Mouse (Mus musculus) thymus, adult 2 months (tissue): ENCODE measurements around the gene Wsb1. TPM values are rescaled to one million over a fixed set of nuclear protein-coding genes. Genes with fewer than 3 reads are reported as not detected.
"Not testable (repeated sequence)": the region's sequence is repeated elsewhere in the genome, so short reads cannot be mapped to it uniquely, and the experiment has no call there.

Experiments used
- DNase-seq: peaks from one replicate; pipeline ENCODE4 v3.0.0; 2021
- H3K27ac ChIP-seq: fragments of 200-500 bp; 2 replicates; pipeline ENCODE4 v1.5.1; 2012; ENCODE audit warnings: low read length, control low read depth; ENCODE audit not compliant: control insufficient read depth, insufficient read depth
- H3K27me3 ChIP-seq: fragments of 200-500 bp; 2 replicates; pipeline ENCODE4 v1.6.1; 2012; ENCODE audit warnings: mild to moderate bottlenecking, low read length, moderate library complexity, mixed read lengths; ENCODE audit not compliant: control insufficient read depth, insufficient read depth
- H3K36me3 ChIP-seq: fragments of 200-500 bp; 2 replicates; pipeline ENCODE4 v1.6.1; 2012; ENCODE audit warnings: mild to moderate bottlenecking, low read length, moderate library complexity; ENCODE audit not compliant: control insufficient read depth, insufficient read depth
- H3K4me1 ChIP-seq: fragments of 200-500 bp; replicated peaks from 2 replicates; pipeline ENCODE4 v1.6.1; 2012; ENCODE audit warnings: low read length; ENCODE audit not compliant: control insufficient read depth, insufficient read depth
- H3K4me3 ChIP-seq: fragments of 200-500 bp; 2 replicates; pipeline ENCODE4 v1.5.1; 2012; ENCODE audit warnings: mild to moderate bottlenecking, low read length, control low read depth, moderate library complexity; ENCODE audit not compliant: control insufficient read depth, insufficient read depth
- CTCF ChIP-seq: fragments of 200-500 bp; IDR thresholded peaks from 2 replicates; pipeline ENCODE4 v1.5.1; 2012; ENCODE audit warnings: mild to moderate bottlenecking, control low read depth, low read length, moderate library complexity, borderline replicate concordance; ENCODE audit not compliant: control insufficient read depth, poor library complexity, insufficient read depth; ENCODE audit errors: extremely low read depth
- POLR2A ChIP-seq: fragments of 200-500 bp; IDR thresholded peaks from 2 replicates; pipeline ENCODE4 v1.6.1; 2012; ENCODE audit warnings: mild to moderate bottlenecking, low read length, control low read depth, moderate library complexity; ENCODE audit not compliant: control insufficient read depth, poor library complexity, insufficient read depth; ENCODE audit errors: extremely low read depth
- WGBS: fragments of 180-500 bp; shearing (Covaris S2); methylation state at CpG from one replicate; pipeline ENCODE4 v1.1.7; 2018; 5-methylcytosine and 5-hydroxymethylcytosine counted together
- polyA plus RNA-seq: library from polyadenylated mRNA; depleted of rRNA; stranded (reverse); fragments of >200 nt; gene quantifications from 2 replicates; pipeline ENCODE4 v1.2.3, GENCODE M21; 2012; rRNA removed

The Wsb1 gene
- polyA plus RNA-seq, result 87.5 and 102 TPM in 2 replicates

DNA sequence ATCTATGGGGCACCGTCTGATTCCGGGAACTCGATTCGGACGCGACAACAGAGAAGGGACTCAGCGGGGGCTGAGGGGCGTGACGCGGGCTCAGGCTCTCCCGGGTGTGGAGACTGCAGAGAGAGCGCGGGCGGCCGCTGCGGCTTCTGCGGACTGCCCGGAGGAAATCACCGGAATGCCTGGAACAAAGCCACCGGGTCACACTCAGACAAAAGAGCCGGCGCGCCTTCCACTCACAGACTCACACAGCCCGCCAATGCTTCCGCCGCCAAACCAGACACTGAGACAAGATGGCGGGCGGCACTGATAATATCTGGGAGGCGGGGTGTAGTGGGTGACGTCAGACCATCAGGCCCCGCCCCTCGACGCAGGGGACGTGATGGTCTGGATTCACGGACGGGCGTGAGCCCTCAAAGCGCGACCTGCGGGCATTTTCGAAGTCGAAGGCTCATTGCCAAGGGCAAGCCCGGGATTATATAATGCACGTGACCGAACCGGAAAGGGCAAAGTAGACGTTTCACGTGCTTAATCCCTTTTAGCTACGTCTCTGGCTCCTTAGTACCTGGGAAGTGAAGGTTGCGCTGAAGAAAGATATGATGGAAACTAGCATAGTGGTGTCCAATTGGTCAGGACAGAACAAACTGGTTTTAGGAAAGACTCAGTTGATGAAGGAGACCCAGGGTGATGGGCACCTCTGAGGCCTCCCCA, at the start of gene Wsb1:
Wsb1 (minus strand) TSS at position 281 of the 708 bp plus-strand sequence.
- Histone ChIP-seq H3K36me3 (peaks cover 10% of the 10 kb centered on the region; the same call in 1 of the 2 replicates), H3K4me1 (peaks cover 5% of the 10 kb centered on the region), H3K27ac (peak within 1 kb of the TSS; percentile 65), H3K27me3 (no peaks in the 10 kb centered on the region), H3K4me3 (peak within 1 kb of the TSS; percentile 81)
- DNase-seq, result peak; percentile 92
- TF ChIP-seq CTCF (no peak), POLR2A (peak; percentile 97)
- WGBS, result 2% methylated on average over 50 of the region's 50 CpGs

DNA sequence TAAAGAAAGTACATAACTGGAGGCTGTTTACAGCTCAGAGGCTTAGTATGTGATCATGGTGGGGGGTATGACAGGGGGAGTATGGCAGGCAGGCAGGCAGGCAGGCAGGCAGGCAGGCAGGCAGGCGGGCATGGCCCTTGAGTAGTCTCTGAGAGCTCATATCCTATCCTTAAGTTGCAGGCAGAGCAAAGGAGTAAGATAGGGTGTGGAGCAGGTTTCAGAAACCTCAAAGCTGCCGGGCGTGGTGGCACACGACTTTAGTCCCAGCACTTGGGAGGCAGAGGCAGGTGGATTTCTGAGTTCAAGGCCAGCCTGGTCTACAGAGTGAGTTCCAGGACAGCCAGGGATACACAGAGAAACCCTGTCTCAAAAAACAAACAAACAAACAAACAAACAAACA, 49.8 kb upstream of the Wsb1 start:
- not testable (repeated sequence) for H3K36me3 ChIP-seq, DNase-seq, H3K4me3 ChIP-seq, H3K27me3 ChIP-seq, H3K27ac ChIP-seq
- 78% methylated on average over 4 of the region's 4 CpGs for WGBS
- H3K4me1 ChIP-seq, result peaks cover 16% of the 10 kb centered on the region

DNA sequence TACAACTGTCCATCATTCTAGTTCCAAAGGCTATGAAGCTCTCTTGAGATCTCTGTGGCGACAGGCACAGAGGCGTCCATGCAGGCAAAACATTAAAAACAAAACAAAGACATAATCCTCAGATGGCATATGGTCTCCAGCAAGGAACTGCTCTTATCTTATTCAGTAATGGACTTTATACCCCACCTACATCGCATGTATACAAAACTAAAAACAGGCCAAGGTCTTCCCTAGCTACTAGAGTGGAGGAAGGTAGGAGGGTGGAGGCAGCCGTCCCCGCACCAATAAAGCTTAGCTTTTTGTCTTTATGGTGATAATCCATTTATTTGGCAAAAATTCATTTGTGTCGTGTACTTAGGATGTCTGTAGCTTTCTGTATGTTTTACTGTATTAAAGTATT, 48.6 kb upstream of the Wsb1 start:
- no peaks in the 10 kb centered on the region for H3K27me3 ChIP-seq
- no peak overlapping the region for H3K4me3 ChIP-seq
- TF ChIP-seq CTCF (no peak), POLR2A (no peak)
- DNase-seq, result no peak
- no peak overlapping the region for H3K27ac ChIP-seq
- peaks cover 16% of the 10 kb centered on the region for H3K4me1 ChIP-seq
- no peaks in the 10 kb centered on the region for H3K36me3 ChIP-seq
- 98% methylated on average over 6 of the region's 6 CpGs for WGBS

DNA sequence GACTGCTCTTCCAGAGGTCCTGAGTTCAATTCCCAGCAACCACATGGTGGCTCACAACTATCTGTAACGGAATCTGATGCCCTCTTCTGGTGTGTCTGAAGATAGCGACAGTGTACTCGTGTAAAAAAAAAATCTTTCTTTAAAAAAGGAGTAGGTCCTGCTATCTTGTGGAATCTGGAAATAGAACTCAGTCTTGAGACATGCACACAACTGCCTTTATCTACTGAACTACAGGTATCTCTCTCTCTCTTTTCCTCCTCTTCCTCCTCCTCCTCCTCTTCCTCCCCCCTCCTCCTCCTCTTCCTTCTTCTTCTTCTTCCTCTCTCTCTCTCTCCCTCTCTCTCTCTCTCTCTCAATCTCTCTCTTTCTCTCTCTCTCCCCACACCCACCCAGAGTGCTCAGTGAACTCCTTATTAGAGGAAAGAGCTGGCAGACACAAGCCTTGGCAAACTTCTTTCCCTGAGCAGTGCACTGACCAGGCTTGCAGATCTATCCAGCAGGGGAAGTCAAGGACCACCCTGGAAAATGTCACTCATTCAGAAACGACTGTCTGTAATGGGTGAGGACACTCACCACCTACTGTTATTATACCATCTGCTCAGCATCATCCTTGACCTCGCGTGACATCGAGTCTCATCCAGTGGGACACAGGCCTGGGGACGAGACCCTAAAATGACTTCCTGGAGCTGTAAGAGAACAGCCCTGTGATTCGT, 45.4 kb upstream of the Wsb1 start:
- Histone ChIP-seq H3K4me3 (no peak overlapping the region), H3K27ac (no peak overlapping the region), H3K27me3 (no peaks in the 10 kb centered on the region), H3K4me1 (no peaks in the 10 kb centered on the region), H3K36me3 (no peaks in the 10 kb centered on the region)
- TF ChIP-seq POLR2A (no peak), CTCF (no peak)
- DNase-seq, result no peak
- 87% methylated on average over 9 of the region's 9 CpGs for WGBS

DNA sequence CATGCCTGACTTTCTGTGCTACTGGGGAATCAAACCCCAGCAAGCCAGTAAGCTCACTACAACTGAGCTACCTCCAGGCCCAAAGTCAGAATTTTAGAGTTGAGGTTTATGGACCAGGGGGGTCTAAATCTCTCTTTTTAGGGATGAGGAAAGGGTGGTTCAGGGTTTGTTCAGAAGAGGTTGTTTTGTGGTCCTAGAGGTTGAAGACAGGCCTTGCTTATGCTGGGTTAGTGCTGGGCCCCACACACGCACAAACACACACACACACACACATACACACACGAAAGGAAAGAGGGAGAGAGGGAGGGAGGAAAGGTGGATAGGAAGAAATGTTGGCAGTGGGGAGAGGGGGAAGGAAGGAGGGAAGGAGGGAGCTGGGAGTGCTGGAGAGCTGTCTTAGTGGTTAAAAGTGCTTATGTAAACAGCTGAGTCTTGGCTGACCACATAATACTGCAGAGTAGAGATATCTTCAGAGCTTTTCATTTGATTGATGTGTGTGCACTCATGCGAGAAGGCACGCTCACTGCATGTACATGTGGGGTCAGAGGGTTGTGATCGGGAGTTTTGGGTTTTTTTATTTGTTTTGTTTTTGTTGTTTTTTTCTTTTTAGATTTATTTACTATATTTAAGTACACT, 42.5 kb upstream of the Wsb1 start, which contains the start of gene Gm9964:
Gm9964 (minus strand) TSS at position 51 of the 636 bp plus-strand sequence.
- Histone ChIP-seq H3K4me3 (no peak within 1 kb of the TSS), H3K27me3 (no peaks in the 10 kb centered on the region), H3K36me3 (no peaks in the 10 kb centered on the region), H3K4me1 (no peaks in the 10 kb centered on the region), H3K27ac (no peak within 1 kb of the TSS)
- 85% methylated on average over 5 of the region's 5 CpGs for WGBS
- TF ChIP-seq CTCF (no peak), POLR2A (no peak)
- no peak for DNase-seq

DNA sequence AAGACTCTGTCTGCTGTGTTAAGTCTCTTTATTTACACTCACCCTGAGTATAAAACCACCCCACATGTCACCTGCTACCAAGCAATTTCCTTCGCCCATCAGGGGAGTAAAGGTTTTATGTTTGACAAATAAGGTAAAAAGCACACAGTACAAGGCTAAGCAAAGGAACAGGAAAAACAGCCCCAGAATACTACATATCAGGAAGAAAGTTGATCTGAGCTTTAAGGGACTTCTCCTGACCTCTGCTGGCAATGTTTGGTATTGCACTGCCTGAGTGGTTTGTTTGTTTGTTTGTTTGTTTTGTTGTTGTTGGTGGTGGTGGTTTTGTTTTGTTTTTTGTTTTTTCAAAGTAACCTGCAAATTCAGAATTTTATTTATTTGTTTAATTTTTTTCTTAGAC, 41.7 kb upstream of the Wsb1 start:
- Histone ChIP-seq H3K4me1 (no peaks in the 10 kb centered on the region), H3K36me3 (no peaks in the 10 kb centered on the region), H3K27me3 (no peaks in the 10 kb centered on the region), H3K4me3 (no peak overlapping the region), H3K27ac (no peak overlapping the region)
- 14% methylated on average over 1 of the region's 1 CpGs for WGBS
- DNase-seq, result peak; percentile 26
- TF ChIP-seq CTCF, result no peak
- no peak for TF ChIP-seq POLR2A

DNA sequence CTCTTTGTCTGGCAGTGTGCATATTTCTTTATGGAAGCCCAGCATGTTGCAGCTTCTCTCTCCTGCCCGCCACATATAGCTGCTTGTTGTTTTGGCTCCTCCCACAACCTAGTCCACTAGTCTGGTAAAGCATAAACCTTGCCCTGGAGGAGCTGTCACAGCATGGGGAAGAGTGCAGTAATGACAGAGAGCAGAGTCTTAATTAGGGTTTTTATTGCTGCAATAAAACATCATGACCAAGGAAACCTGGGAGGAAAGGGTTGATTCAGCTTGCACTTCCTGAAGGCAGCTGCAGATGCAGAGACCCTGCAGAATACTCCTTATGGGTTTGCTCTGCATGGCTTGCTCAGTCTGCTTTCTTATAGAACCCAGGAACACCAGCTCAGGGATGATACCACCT, 39.5 kb upstream of the Wsb1 start:
- DNase-seq, result no peak
- TF ChIP-seq CTCF (no peak), POLR2A (no peak)
- H3K4me1 ChIP-seq, result no peaks in the 10 kb centered on the region
- no peak overlapping the region for H3K27ac ChIP-seq
- 79% methylated on average over 1 of the region's 1 CpGs for WGBS
- H3K4me3 ChIP-seq, result no peak overlapping the region
- H3K27me3 ChIP-seq, result no peaks in the 10 kb centered on the region
- H3K36me3 ChIP-seq, result no peaks in the 10 kb centered on the region
